Mouse (Mus musculus) kidney, postnatal 0 days (tissue): Measurements from ENCODE around the gene Gna12. TPM values are rescaled to one million over a fixed set of nuclear protein-coding genes. Genes with fewer than 3 reads are reported as not detected.

Source experiments
- ATAC-seq: fragments of 200-750 bp; cut with Nextera tagmentation; replicated peaks from 2 replicates; pipeline ENCODE4 v1.8.0; 2017; ENCODE audit warnings: low read depth, moderate number of reproducible peaks, moderate TSS enrichment, moderate library complexity; ENCODE audit not compliant: low FRiP score
- DNase-seq: peaks from one replicate; pipeline ENCODE4 v3.0.0-alpha.2; 2016; ENCODE audit warnings: low spot score
- H3K27ac ChIP-seq: fragments of 300-500 bp; sonication (generic); 2 replicates; pipeline ENCODE4 v1.5.1; 2014; ENCODE audit warnings: mild to moderate bottlenecking
- H3K27me3 ChIP-seq: fragments of 300-500 bp; sonication (generic); 2 replicates; pipeline ENCODE4 v1.6.1; 2014; ENCODE audit warnings: low read length, mixed read lengths; ENCODE audit not compliant: insufficient read depth
- H3K36me3 ChIP-seq: fragments of 300-500 bp; sonication (generic); 2 replicates; pipeline ENCODE4 v1.6.1; 2014; ENCODE audit warnings: low read length, mixed read lengths; ENCODE audit not compliant: insufficient read depth
- H3K4me1 ChIP-seq: fragments of 300-500 bp; sonication (generic); replicated peaks from 2 replicates; pipeline ENCODE4 v1.6.1; 2014; ENCODE audit warnings: antibody characterized with exemption, low read length, mixed read lengths; ENCODE audit not compliant: insufficient read depth
- H3K4me2 ChIP-seq: fragments of 300-500 bp; sonication (generic); 2 replicates; pipeline ENCODE4 v1.6.1; 2014; ENCODE audit warnings: mild to moderate bottlenecking, low read length, moderate library complexity, mixed read lengths
- H3K4me3 ChIP-seq: fragments of 300-500 bp; sonication (generic); replicated peaks from 2 replicates; pipeline ENCODE4 v1.5.1; 2014; ENCODE audit warnings: low read depth, low read length
- H3K9ac ChIP-seq: fragments of 300-500 bp; sonication (generic); 2 replicates; pipeline ENCODE4 v1.6.1; 2014; ENCODE audit warnings: low read depth, low read length
- H3K9me3 ChIP-seq: fragments of 300-500 bp; sonication (generic); replicated peaks from 2 replicates; pipeline ENCODE4 v1.6.1; 2016; ENCODE audit warnings: low read length, inconsistent platforms, mixed read lengths
- CTCF ChIP-seq: IDR thresholded peaks from 2 replicates; pipeline ENCODE4 v1.5.1; 2016; ENCODE audit warnings: antibody characterized with exemption, low read depth, mild to moderate bottlenecking, moderate library complexity
- WGBS: fragments of 180-500 bp; shearing (Covaris S2); extraction: QIAGEN DNeasy Blood & Tissue Kit; methylation state at CpG from one replicate; pipeline ENCODE4 v1.1.7; 2014; 5-methylcytosine and 5-hydroxymethylcytosine counted together
- polyA plus RNA-seq: library from polyadenylated mRNA; unstranded; fragments of >200 nt; fragmentation: Nextera tagmentation; extraction: Ambion mirVana; gene quantifications from 2 replicates; pipeline ENCODE4 v1.2.1, GENCODE M21; 2015

The Gna12 gene
- polyA plus RNA-seq, 1 experiment from 2014 or later: 48.8 TPM

GRCm38 (mm10) chr5:140732195-140732594 is 98.0 kb downstream of the Gna12 start:
- peaks cover 10% of the 10 kb centered on the region for H3K4me1 ChIP-seq
- H3K27me3 ChIP-seq: no peaks in the 10 kb centered on the region
- H3K4me2 ChIP-seq: no peak overlapping the region
- ATAC-seq: no peak
- no peak overlapping the region for H3K9ac ChIP-seq
- 74% methylated on average over 4 of the region's 4 CpGs for WGBS
- no peak overlapping the region for H3K27ac ChIP-seq
- TF ChIP-seq CTCF: peak; percentile 42
- DNase-seq: no peak
- H3K4me3 ChIP-seq: no peak overlapping the region
- H3K9me3 ChIP-seq: no peaks in the 10 kb centered on the region
- no peaks in the 10 kb centered on the region for H3K36me3 ChIP-seq

GRCm38 (mm10) chr5:140731040-140731797 is 99.0 kb downstream of the Gna12 start:
- TF ChIP-seq CTCF: no peak
- H3K9ac ChIP-seq: no peak overlapping the region
- H3K27me3 ChIP-seq: no peaks in the 10 kb centered on the region
- H3K4me2 ChIP-seq: no peak overlapping the region
- H3K36me3 ChIP-seq: no peaks in the 10 kb centered on the region
- no peaks in the 10 kb centered on the region for H3K9me3 ChIP-seq
- 86% methylated on average over 11 of the region's 11 CpGs for WGBS
- no peak overlapping the region for H3K4me3 ChIP-seq
- DNase-seq (no peak), ATAC-seq (no peak)
- H3K27ac ChIP-seq: no peak overlapping the region
- peaks cover 8% of the 10 kb centered on the region for H3K4me1 ChIP-seq

- no peaks in the 10 kb centered on the region for H3K9me3 ChIP-seq
- no peaks in the 10 kb centered on the region for H3K27me3 ChIP-seq
- H3K27ac ChIP-seq: no peak overlapping the region
- no peak overlapping the region for H3K9ac ChIP-seq
- H3K4me3 ChIP-seq: no peak overlapping the region
- H3K4me1 ChIP-seq: no peaks in the 10 kb centered on the region
- no peak overlapping the region for H3K4me2 ChIP-seq
- 80% methylated on average over 17 of the region's 17 CpGs for WGBS
- DNase-seq (no peak), ATAC-seq (no peak)
- no peaks in the 10 kb centered on the region for H3K36me3 ChIP-seq
- no peak for TF ChIP-seq CTCF
Observed at GRCm38 (mm10) chr5:140726946-140727740, 103.1 kb downstream of the Gna12 start.

GRCm38 (mm10) chr5:140726062-140726839 is 104.0 kb downstream of the Gna12 start:
- no peaks in the 10 kb centered on the region for H3K9me3 ChIP-seq
- no peak overlapping the region for H3K9ac ChIP-seq
- H3K27me3 ChIP-seq: no peaks in the 10 kb centered on the region
- ATAC-seq (no peak), DNase-seq (no peak)
- no peaks in the 10 kb centered on the region for H3K4me1 ChIP-seq
- TF ChIP-seq CTCF: no peak
- H3K36me3 ChIP-seq: no peaks in the 10 kb centered on the region
- WGBS: 83% methylated on average over 7 of the region's 7 CpGs
- no peak overlapping the region for H3K4me2 ChIP-seq
- no peak overlapping the region for H3K27ac ChIP-seq
- H3K4me3 ChIP-seq: no peak overlapping the region

GRCm38 (mm10) chr5:140723822-140724221 is 106.4 kb downstream of the Gna12 start, which contains the start of gene Amz1:
Gene Amz1 (plus strand): TSS chr5:140724127.
- no peaks in the 10 kb centered on the region for H3K27me3 ChIP-seq
- H3K27ac ChIP-seq: no peak within 1 kb of the TSS
- no peaks in the 10 kb centered on the region for H3K4me1 ChIP-seq
- H3K4me2 ChIP-seq: no peak within 1 kb of the TSS
- H3K9ac ChIP-seq: no peak within 1 kb of the TSS
- 72% methylated on average over 13 of the region's 13 CpGs for WGBS
- H3K4me3 ChIP-seq: no peak within 1 kb of the TSS
- no peaks in the 10 kb centered on the region for H3K9me3 ChIP-seq
- no peak for TF ChIP-seq CTCF
- ATAC-seq (0 out of 2 replicates have a peak, but pooled peaks have one; percentile 3), DNase-seq (no peak)
- peaks cover 10% of the 10 kb centered on the region for H3K36me3 ChIP-seq

GRCm38 (mm10) chr5:140722121-140722520 is 108.1 kb downstream of the Gna12 start:
- H3K4me1 ChIP-seq: no peaks in the 10 kb centered on the region
- H3K27me3 ChIP-seq: no peaks in the 10 kb centered on the region
- H3K4me2 ChIP-seq: no peak overlapping the region
- peaks cover 24% of the 10 kb centered on the region for H3K36me3 ChIP-seq
- no peak overlapping the region for H3K9ac ChIP-seq
- no peaks in the 10 kb centered on the region for H3K9me3 ChIP-seq
- ATAC-seq (no peak), DNase-seq (no peak)
- H3K4me3 ChIP-seq: no peak overlapping the region
- TF ChIP-seq CTCF: no peak
- H3K27ac ChIP-seq: no peak overlapping the region
- 78% methylated on average over 3 of the region's 3 CpGs for WGBS
